In genomic region chr6:120714806-120715205, GRCm38 (mm10) we compare ENCODE assay signal across 17 mouse cellular contexts. TPM values are rescaled to one million over a fixed set of nuclear protein-coding genes. Genes with fewer than 3 reads are reported as not detected.
DNase-seq lines count a peak whose midpoint lies in the region; ATAC-seq and TF ChIP-seq lines count a peak whose summit lies in the region.
"Had no signal": no experiment of that assay in that cellular context is flagged by ENCODE, and none has a peak within 500 bp of the region (broad histone marks: within the 10 kb centered on the region; RNA-seq: fewer than 3 reads in every experiment).

No protein-coding gene starts in this region.

- no peak for TF ChIP-seq EP300 in stomach, postnatal 0 days (optimal IDR thresholded peaks at IDR 0.05)

- no peaks in the 10 kb centered on the region for H3K9me3 ChIP-seq in limb, embryonic 15.5 days
- no peaks in the 10 kb centered on the region for H3K9me3 ChIP-seq in limb, embryonic 10.5 days (replicated peaks)
- H3K9me3 ChIP-seq in neural tube, embryonic 13.5 days = no peaks in the 10 kb centered on the region
- no peaks in the 10 kb centered on the region for H3K9me3 ChIP-seq in stomach, postnatal 0 days (ENCODE audit: control insufficient read depth, low read length)
- H3K9me3 ChIP-seq: embryonic facial prominence, embryonic 13.5 days; heart, embryonic 15.5 days had no signal

- no peak overlapping the region for H3K4me3 ChIP-seq in limb, embryonic 15.5 days
- no peak overlapping the region for H3K4me3 ChIP-seq in limb, embryonic 10.5 days
- H3K4me3 ChIP-seq in neural tube, embryonic 13.5 days = no peak overlapping the region
- no peak overlapping the region for H3K4me3 ChIP-seq in stomach, postnatal 0 days (ENCODE audit: low read depth, low read length)
- H3K4me3 ChIP-seq: embryonic facial prominence, embryonic 13.5 days; heart, embryonic 15.5 days had no signal

- H3K4me2 ChIP-seq in limb, embryonic 15.5 days = no peak overlapping the region
- no peak overlapping the region for H3K4me2 ChIP-seq in neural tube, embryonic 13.5 days
- H3K4me2 ChIP-seq in stomach, postnatal 0 days (replicated peaks; ENCODE audit: low read depth) = no peak overlapping the region
- H3K4me2 ChIP-seq: embryonic facial prominence, embryonic 13.5 days; heart, embryonic 15.5 days had no signal

- DNase-seq in cerebellum, postnatal 14 days = peak; percentile 11 to 15
- no peak for DNase-seq in cerebellum, postnatal 36 days
- no peak for DNase-seq in limb, embryonic 10.5 days (ENCODE audit: low spot score)
- no peak for DNase-seq in neural tube, embryonic 10.5 days (ENCODE audit: extremely low spot score, low spot score)
- DNase-seq in stomach, postnatal 0 days (ENCODE audit: low spot score) = no peak
- DNase-seq: adrenal gland, adult 2 months; heart, adult 18-20 months; thymus, adult 18-20 months had no signal

- H3K36me3 ChIP-seq in limb, embryonic 15.5 days = no peaks in the 10 kb centered on the region
- no peaks in the 10 kb centered on the region for H3K36me3 ChIP-seq in limb, embryonic 10.5 days
- H3K36me3 ChIP-seq in neural tube, embryonic 13.5 days = no peaks in the 10 kb centered on the region
- H3K36me3 ChIP-seq in stomach, postnatal 0 days (ENCODE audit: control insufficient read depth, insufficient read depth, low read length) = no peaks in the 10 kb centered on the region
- H3K36me3 ChIP-seq: embryonic facial prominence, embryonic 13.5 days; heart, embryonic 15.5 days had no signal

- peaks cover 4% of the 10 kb centered on the region; the same call in 1 of the 2 replicates for H3K4me1 ChIP-seq in limb, embryonic 15.5 days
- H3K4me1 ChIP-seq in limb, embryonic 10.5 days = peaks cover 23% of the 10 kb centered on the region
- H3K4me1 ChIP-seq in neural tube, embryonic 13.5 days (replicated peaks) = peaks cover 40% of the 10 kb centered on the region
- H3K4me1 ChIP-seq in stomach, postnatal 0 days (replicated peaks; ENCODE audit: control insufficient read depth, insufficient read depth) = no peaks in the 10 kb centered on the region
- H3K4me1 ChIP-seq: heart, embryonic 15.5 days had no signal

- no peaks in the 10 kb centered on the region for H3K27me3 ChIP-seq in limb, embryonic 15.5 days
- H3K27me3 ChIP-seq in limb, embryonic 10.5 days (ENCODE audit: low read depth, poor library complexity, severe bottlenecking) = no peaks in the 10 kb centered on the region
- no peaks in the 10 kb centered on the region for H3K27me3 ChIP-seq in neural tube, embryonic 13.5 days
- H3K27me3 ChIP-seq in stomach, postnatal 0 days (ENCODE audit: control insufficient read depth, insufficient read depth, low read length) = no peaks in the 10 kb centered on the region
- H3K27me3 ChIP-seq: CH12.LX; embryonic facial prominence, embryonic 13.5 days; heart, embryonic 15.5 days had no signal

- 0 out of 2 replicates have a peak overlapping the region, but pooled peaks have one; percentile 2 for H3K27ac ChIP-seq in limb, embryonic 15.5 days
- H3K27ac ChIP-seq in limb, embryonic 10.5 days = no peak overlapping the region
- peak overlapping the region; percentile 56 for H3K27ac ChIP-seq in neural tube, embryonic 13.5 days (replicated peaks)
- peak overlapping the region; percentile 53; the same call in 1 of the 2 replicates for H3K27ac ChIP-seq in stomach, postnatal 0 days (replicated peaks)
- H3K27ac ChIP-seq: embryonic facial prominence, embryonic 13.5 days; heart, embryonic 15.5 days; kidney, postnatal 0 days; liver, embryonic 14.5 days had no signal

- no peak for ATAC-seq in limb, embryonic 15.5 days (ENCODE audit: insufficient number of reproducible peaks, low FRiP score, low TSS enrichment, low read depth)
- no peak for ATAC-seq in neural tube, embryonic 13.5 days (ENCODE audit: low read depth)
- ATAC-seq in stomach, postnatal 0 days (ENCODE audit: low FRiP score, low TSS enrichment) = no peak
- no peak for ATAC-seq in erythroblast, adult 5-6 weeks (replicated peaks; ENCODE audit: low FRiP score, poor library complexity, severe bottlenecking)

- TF ChIP-seq CTCF in stomach, postnatal 0 days (IDR thresholded peaks at IDR 0.05; ENCODE audit: low read depth) = no peak

- no peak overlapping the region for H3K9ac ChIP-seq in limb, embryonic 15.5 days
- H3K9ac ChIP-seq in neural tube, embryonic 13.5 days = no peak overlapping the region
- H3K9ac ChIP-seq in stomach, postnatal 0 days (ENCODE audit: low read length) = no peak overlapping the region
- H3K9ac ChIP-seq: embryonic facial prominence, embryonic 13.5 days; heart, embryonic 15.5 days; liver, embryonic 14.5 days had no signal

- 88% methylated on average over 3 of the region's 3 CpGs for WGBS in limb, embryonic 15.5 days
- WGBS in limb, embryonic 10.5 days = 88% methylated on average over 3 of the region's 3 CpGs
- 82% methylated on average over 3 of the region's 3 CpGs for WGBS in neural tube, embryonic 13.5 days
- 81% methylated on average over 3 of the region's 3 CpGs for WGBS in stomach, postnatal 0 days

RNA-seq across cellular contexts. Expression of gene Cecr2, which starts 48.6 kb away (rescaled TPM):
- 2.1 and 2.6 TPM in 2 replicates for polyA plus RNA-seq in limb, embryonic 15.5 days (2015; fragmentation: Nextera tagmentation; extraction: Ambion mirVana)
- 12.7 and 17.5 TPM in 2 replicates for polyA plus RNA-seq in limb, embryonic 10.5 days (2016; fragmentation: Nextera tagmentation; extraction: Ambion mirVana)
- polyA plus RNA-seq in neural tube, embryonic 13.5 days (2015; fragmentation: Nextera tagmentation; extraction: Ambion mirVana) = 7.1 and 7.9 TPM in 2 replicates
- 0.56 and 0.65 TPM in 2 replicates for polyA plus RNA-seq in stomach, postnatal 0 days (2015; fragmentation: Nextera tagmentation; extraction: Ambion mirVana)
- total RNA-seq in erythroblast, adult 5-6 weeks (2015; ENCODE audit: low replicate concordance) = 13.1 and 19.2 TPM in 2 replicates
- total RNA-seq in erythroblast, adult 5-6 weeks (2017; ENCODE audit: low replicate concordance) = 17.0 and 25.6 TPM in 2 replicates

RNA-seq across cellular contexts. Expression of gene Slc25a18, which starts 58.6 kb away (rescaled TPM):
- 0.56 and 0.65 TPM in 2 replicates for polyA plus RNA-seq in limb, embryonic 15.5 days (2015; fragmentation: Nextera tagmentation; extraction: Ambion mirVana)
- polyA plus RNA-seq in limb, embryonic 10.5 days (2016; fragmentation: Nextera tagmentation; extraction: Ambion mirVana) = 0.08 and 0.19 TPM in 2 replicates
- polyA plus RNA-seq in neural tube, embryonic 13.5 days (2015; fragmentation: Nextera tagmentation; extraction: Ambion mirVana) = 9.5 and 11.5 TPM in 2 replicates
- polyA plus RNA-seq in stomach, postnatal 0 days (2015; fragmentation: Nextera tagmentation; extraction: Ambion mirVana) = 0.10 and 0.13 TPM in 2 replicates
- total RNA-seq in erythroblast, adult 5-6 weeks (2015; ENCODE audit: low replicate concordance) = not detected in 2 replicates
- total RNA-seq in erythroblast, adult 5-6 weeks (2017; ENCODE audit: low replicate concordance) = 0.26 TPM in 1 of 2 replicates, not detected in the other
- total RNA-seq: hematopoietic stem cell, adult 5-6 weeks had no signal
- polyA plus RNA-seq: kidney, postnatal 0 days had no signal

Comparison
In these comparisons a context has a peak if more than half of its experiments do, and no peak if none do; other contexts are left out.
1. DNase-seq: peak in cerebellum, postnatal 14 days (2 of 2); none in cerebellum, postnatal 36 days (0 of 2), limb, embryonic 10.5 days (single experiment), neural tube, embryonic 10.5 days (single experiment) and stomach, postnatal 0 days (single experiment).